Mouse (Mus musculus) limb, embryonic 11.5 days (tissue): ENCODE results near the gene Serpina1e. TPM values are rescaled to one million over a fixed set of nuclear protein-coding genes. Genes with fewer than 3 reads are reported as not detected.

Experiments
- ATAC-seq: fragments of 200-750 bp; cut with Nextera tagmentation; 2 replicates; pipeline ENCODE4 v1.8.0; 2017; ENCODE audit warnings: low read depth; ENCODE audit not compliant: insufficient number of reproducible peaks, low FRiP score, low TSS enrichment
- DNase-seq: peaks from one replicate; pipeline ENCODE4 v3.0.0-alpha.2; 2015; ENCODE audit warnings: low spot score
- H3K27ac ChIP-seq: fragments of 300-500 bp; sonication (generic); replicated peaks from 2 replicates; pipeline ENCODE4 v1.5.1; 2014; ENCODE audit warnings: low read depth, mild to moderate bottlenecking, low read length
- H3K27me3 ChIP-seq: fragments of 300-500 bp; sonication (generic); 2 replicates; pipeline ENCODE4 v1.6.1; 2014; ENCODE audit warnings: mild to moderate bottlenecking, low read length, mixed read lengths; ENCODE audit not compliant: control insufficient read depth, insufficient read depth
- H3K36me3 ChIP-seq: fragments of 300-500 bp; sonication (generic); 2 replicates; pipeline ENCODE4 v1.6.1; 2014; ENCODE audit warnings: mild to moderate bottlenecking, low read length, moderate library complexity, mixed read lengths; ENCODE audit not compliant: control insufficient read depth, insufficient read depth
- H3K4me1 ChIP-seq: fragments of 300-500 bp; sonication (generic); 2 replicates; pipeline ENCODE4 v1.6.1; 2014; ENCODE audit warnings: low read length, mixed read lengths; ENCODE audit not compliant: control insufficient read depth, insufficient read depth
- H3K4me2 ChIP-seq: fragments of 300-500 bp; sonication (generic); 2 replicates; pipeline ENCODE4 v1.6.1; 2014; ENCODE audit warnings: low read depth, mild to moderate bottlenecking, moderate library complexity; ENCODE audit not compliant: severe bottlenecking
- H3K4me3 ChIP-seq: fragments of 300-500 bp; sonication (generic); 2 replicates; pipeline ENCODE4 v1.5.1; 2014; ENCODE audit warnings: low read depth, low read length
- H3K9ac ChIP-seq: fragments of 300-500 bp; sonication (generic); 2 replicates; pipeline ENCODE4 v1.6.1; 2014; ENCODE audit warnings: mild to moderate bottlenecking, low read length
- H3K9me3 ChIP-seq: fragments of 300-500 bp; sonication (generic); 2 replicates; pipeline ENCODE4 v1.6.1; 2016; ENCODE audit warnings: low read length; ENCODE audit not compliant: control insufficient read depth
- WGBS: fragments of 180-500 bp; shearing (Covaris S2); extraction: QIAGEN DNeasy Blood & Tissue Kit; methylation state at CpG from one replicate; pipeline ENCODE4 v1.1.7; 2014; 5-methylcytosine and 5-hydroxymethylcytosine counted together
- polyA plus RNA-seq: library from polyadenylated mRNA; unstranded; fragments of >200 nt; fragmentation: Nextera tagmentation; extraction: Ambion mirVana; gene quantifications from 2 replicates; pipeline ENCODE4 v1.2.1, GENCODE M21; 2014

Gene Serpina1e
- polyA plus RNA-seq, 1 experiment from 2014 or later, result not detected

DNA sequence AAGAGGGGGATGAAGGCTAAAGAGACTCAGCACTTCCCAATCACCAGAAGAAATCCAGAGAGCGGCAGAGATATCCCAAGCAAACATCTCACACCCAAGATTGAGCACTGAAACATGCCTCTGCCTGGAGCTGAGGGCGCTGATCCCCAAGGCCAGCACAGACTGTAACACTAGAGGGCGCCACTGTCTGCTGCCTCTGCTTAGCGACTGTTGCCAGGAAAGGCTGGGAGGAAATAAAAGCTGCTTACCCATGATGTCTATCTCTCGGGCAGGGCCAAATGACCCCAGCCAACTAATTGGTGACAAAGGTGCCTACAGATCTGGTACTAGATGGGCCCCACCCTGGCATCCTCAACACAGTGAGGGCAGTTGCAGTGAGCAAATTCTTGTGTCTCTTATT, 19.1 kb upstream of the Serpina1e start:
- H3K9ac ChIP-seq, result no peak overlapping the region
- no peak overlapping the region for H3K4me2 ChIP-seq
- WGBS, result 36% methylated on average over 5 of the region's 5 CpGs
- no peak overlapping the region for H3K27ac ChIP-seq
- DNase-seq (peak; percentile 58), ATAC-seq (no peak)
- H3K27me3 ChIP-seq, result no peaks in the 10 kb centered on the region
- H3K9me3 ChIP-seq, result no peaks in the 10 kb centered on the region
- no peak overlapping the region for H3K4me3 ChIP-seq
- H3K36me3 ChIP-seq, result no peaks in the 10 kb centered on the region
- no peaks in the 10 kb centered on the region for H3K4me1 ChIP-seq

DNA sequence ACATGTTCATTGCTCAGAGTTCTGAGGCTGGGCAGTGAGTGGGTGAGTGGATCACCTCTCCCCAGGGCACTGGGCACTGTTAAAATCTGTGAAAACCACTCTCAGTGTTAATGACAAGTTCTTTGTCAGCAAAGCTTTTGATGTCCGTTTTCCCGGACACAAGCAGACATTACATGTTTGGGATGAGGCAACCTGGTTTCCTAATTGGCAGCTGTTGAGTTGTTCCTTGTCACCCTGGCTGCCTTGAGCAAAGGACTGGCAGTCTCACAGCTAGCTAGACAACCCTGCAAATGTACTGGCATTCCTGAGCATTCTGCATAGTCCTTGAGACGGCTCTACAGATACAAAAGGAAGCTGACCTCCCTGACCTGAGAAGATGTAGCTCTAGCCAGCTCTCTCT, 18.3 kb upstream of the Serpina1e start:
- Histone ChIP-seq H3K27ac (no peak overlapping the region), H3K9ac (no peak overlapping the region), H3K9me3 (no peaks in the 10 kb centered on the region), H3K36me3 (no peaks in the 10 kb centered on the region), H3K4me3 (no peak overlapping the region), H3K4me1 (no peaks in the 10 kb centered on the region), H3K27me3 (no peaks in the 10 kb centered on the region), H3K4me2 (no peak overlapping the region)
- DNase-seq (no peak), ATAC-seq (no peak)
- WGBS, result 79% methylated on average over 3 of the region's 3 CpGs

DNA sequence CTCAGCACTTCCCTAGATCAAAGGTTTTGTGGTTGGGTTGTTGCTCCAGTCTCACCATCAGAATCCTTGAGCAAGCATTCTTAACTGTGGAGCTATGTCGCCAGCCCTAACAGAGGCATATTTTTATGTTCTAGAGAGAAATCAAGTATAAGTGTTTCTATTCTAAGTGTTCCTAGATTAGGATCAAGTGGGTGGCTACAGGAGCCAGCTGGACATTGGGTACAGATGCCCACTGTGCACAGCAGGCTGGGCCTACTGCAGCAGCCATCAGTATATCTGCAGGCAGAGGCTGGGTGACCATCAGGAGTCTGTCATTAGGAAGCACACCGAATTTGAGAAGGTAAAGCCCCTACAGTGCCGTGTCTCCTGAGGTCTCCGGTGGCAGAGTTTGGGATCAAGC, 12.3 kb upstream of the Serpina1e start:
- no peaks in the 10 kb centered on the region for H3K4me1 ChIP-seq
- no peak overlapping the region for H3K4me3 ChIP-seq
- no peak for ATAC-seq
- no peaks in the 10 kb centered on the region for H3K9me3 ChIP-seq
- no peaks in the 10 kb centered on the region for H3K36me3 ChIP-seq
- WGBS, result 83% methylated on average over 4 of the region's 4 CpGs
- DNase-seq, result no peak
- no peaks in the 10 kb centered on the region for H3K27me3 ChIP-seq
- H3K27ac ChIP-seq, result no peak overlapping the region
- no peak overlapping the region for H3K4me2 ChIP-seq
- no peak overlapping the region for H3K9ac ChIP-seq

DNA sequence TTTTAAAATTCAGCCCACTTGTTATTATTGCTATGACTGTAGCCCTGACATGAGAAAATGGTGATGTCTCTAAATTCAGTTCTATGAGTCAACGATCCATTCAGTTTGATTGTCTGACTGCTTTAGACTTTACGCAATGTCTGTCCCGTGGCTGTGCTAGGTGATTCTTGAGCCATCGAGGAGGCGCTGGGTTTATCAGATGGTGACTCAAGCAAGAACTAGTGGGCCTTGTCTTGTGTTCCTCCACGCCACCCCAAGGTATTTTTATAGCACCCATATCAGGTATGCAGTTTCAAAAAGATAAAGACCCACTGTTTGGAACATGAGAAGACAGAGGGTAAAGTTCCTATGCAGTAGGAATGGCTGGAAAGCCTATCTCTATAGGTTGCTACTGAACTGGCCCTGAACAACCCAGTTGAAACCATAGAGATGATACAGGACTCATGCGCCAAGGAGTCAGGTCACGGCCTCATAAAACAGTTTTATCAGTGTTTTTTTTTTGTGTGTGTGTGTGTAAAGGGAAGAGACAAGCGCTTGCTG, 10.9 kb upstream of the Serpina1e start:
- no peaks in the 10 kb centered on the region for H3K4me1 ChIP-seq
- no peak overlapping the region for H3K9ac ChIP-seq
- no peak overlapping the region for H3K27ac ChIP-seq
- 89% methylated on average over 9 of the region's 9 CpGs for WGBS
- no peak overlapping the region for H3K4me2 ChIP-seq
- no peaks in the 10 kb centered on the region for H3K36me3 ChIP-seq
- DNase-seq (no peak), ATAC-seq (no peak)
- no peak overlapping the region for H3K4me3 ChIP-seq
- H3K27me3 ChIP-seq, result no peaks in the 10 kb centered on the region
- H3K9me3 ChIP-seq, result no peaks in the 10 kb centered on the region

DNA sequence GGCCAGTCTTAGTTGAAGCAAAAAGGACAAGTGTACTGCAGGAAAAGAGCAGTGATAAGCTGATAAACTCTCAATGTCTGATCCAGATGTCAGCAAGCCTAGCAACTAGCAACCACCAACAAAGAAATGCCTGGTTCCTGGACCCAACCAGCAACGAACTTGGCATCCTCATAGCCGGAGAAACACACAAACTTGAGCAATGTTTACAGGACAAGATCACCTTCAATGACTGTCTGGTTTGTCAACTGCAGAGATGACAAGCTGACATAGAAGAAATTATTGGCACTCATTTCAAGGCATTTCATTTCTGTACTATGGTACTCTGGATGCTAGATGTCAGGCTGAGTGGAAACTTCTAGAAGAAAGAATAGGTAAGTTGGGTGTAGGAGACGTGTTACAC, 8.0 kb upstream of the Serpina1e start:
- H3K4me1 ChIP-seq, result no peaks in the 10 kb centered on the region
- no peak overlapping the region for H3K9ac ChIP-seq
- no peaks in the 10 kb centered on the region for H3K36me3 ChIP-seq
- H3K27ac ChIP-seq, result no peak overlapping the region
- DNase-seq, result no peak
- no peaks in the 10 kb centered on the region for H3K27me3 ChIP-seq
- no peak overlapping the region for H3K4me3 ChIP-seq
- no peak overlapping the region for H3K4me2 ChIP-seq
- H3K9me3 ChIP-seq, result no peaks in the 10 kb centered on the region
- WGBS, result 75% methylated on average over 3 of the region's 3 CpGs
- no peak for ATAC-seq

DNA sequence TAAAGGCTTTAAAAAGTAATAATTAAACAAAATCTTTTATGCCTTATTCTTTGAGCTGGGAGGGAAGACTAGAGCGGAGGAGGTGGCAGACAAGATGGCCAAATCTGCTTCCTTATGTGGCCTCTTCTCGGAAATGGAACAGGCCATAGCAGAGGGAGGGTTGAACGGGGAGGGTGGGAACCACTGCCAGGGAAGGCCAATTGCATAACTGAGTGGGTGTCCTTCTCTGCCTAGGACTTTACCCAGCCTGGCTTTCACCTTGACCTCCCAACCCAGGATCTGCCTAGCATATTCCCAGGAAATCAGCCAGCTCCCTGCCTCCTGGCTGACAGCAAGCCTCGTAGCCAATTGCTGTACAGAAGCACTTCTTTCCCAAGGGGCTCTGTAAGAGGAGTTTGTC, 4.5 kb upstream of the Serpina1e start:
- no peaks in the 10 kb centered on the region for H3K9me3 ChIP-seq
- WGBS, result 90% methylated on average over 4 of the region's 4 CpGs
- no peak overlapping the region for H3K27ac ChIP-seq
- no peaks in the 10 kb centered on the region for H3K36me3 ChIP-seq
- DNase-seq (no peak), ATAC-seq (no peak)
- no peak overlapping the region for H3K4me2 ChIP-seq
- H3K4me1 ChIP-seq, result no peaks in the 10 kb centered on the region
- H3K27me3 ChIP-seq, result no peaks in the 10 kb centered on the region
- no peak overlapping the region for H3K9ac ChIP-seq
- H3K4me3 ChIP-seq, result no peak overlapping the region

DNA sequence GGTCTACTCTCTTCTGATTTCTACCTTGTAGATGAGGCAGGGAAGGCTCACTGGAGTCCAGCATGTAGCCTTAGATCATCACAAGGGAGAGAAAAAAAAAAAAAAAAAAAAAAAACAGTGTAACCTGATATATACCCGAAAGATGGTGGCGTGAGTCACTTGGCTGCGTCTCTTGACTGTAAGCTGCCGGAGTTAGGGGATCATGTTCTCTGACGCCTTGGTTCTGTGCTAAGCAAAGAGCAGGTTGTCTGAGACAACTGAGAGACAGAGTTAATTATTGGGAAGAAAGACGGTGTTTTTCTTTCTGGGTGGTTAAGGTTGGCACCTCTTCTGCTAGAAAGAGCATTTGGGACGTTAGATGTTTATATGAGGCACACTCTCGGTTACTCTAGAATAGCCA, 4.1 kb upstream of the Serpina1e start:
- DNase-seq (no peak), ATAC-seq (no peak)
- Histone ChIP-seq H3K9me3 (no peaks in the 10 kb centered on the region), H3K27ac (no peak overlapping the region), H3K4me3 (no peak overlapping the region), H3K9ac (no peak overlapping the region), H3K27me3 (no peaks in the 10 kb centered on the region), H3K36me3 (no peaks in the 10 kb centered on the region), H3K4me1 (no peaks in the 10 kb centered on the region), H3K4me2 (no peak overlapping the region)
- WGBS, result 79% methylated on average over 8 of the region's 8 CpGs

DNA sequence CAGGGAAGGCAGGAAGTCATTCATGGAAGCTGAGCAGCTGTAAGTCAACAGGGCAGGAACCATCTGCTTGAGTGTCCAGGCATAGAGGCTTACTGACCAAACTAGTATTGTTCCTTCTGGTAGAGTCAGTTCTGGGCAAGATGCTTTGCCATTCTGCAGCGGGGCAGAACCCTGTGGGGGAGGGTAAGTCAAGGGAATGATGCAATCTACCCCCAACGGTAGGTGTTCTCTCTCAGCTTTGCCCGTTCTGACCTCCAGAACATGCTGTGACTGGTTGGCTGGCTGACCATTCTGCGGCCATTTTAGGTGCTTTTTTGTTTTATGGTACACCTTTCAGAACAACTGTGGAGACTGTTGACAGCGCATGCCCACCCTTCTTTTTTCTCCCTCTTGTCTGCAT, 3.6 kb upstream of the Serpina1e start:
- Histone ChIP-seq H3K9ac (no peak overlapping the region), H3K4me3 (no peak overlapping the region), H3K4me2 (no peak overlapping the region), H3K27me3 (no peaks in the 10 kb centered on the region), H3K9me3 (no peaks in the 10 kb centered on the region), H3K36me3 (no peaks in the 10 kb centered on the region), H3K4me1 (no peaks in the 10 kb centered on the region), H3K27ac (no peak overlapping the region)
- ATAC-seq (no peak), DNase-seq (no peak)
- 92% methylated on average over 5 of the region's 5 CpGs for WGBS

DNA sequence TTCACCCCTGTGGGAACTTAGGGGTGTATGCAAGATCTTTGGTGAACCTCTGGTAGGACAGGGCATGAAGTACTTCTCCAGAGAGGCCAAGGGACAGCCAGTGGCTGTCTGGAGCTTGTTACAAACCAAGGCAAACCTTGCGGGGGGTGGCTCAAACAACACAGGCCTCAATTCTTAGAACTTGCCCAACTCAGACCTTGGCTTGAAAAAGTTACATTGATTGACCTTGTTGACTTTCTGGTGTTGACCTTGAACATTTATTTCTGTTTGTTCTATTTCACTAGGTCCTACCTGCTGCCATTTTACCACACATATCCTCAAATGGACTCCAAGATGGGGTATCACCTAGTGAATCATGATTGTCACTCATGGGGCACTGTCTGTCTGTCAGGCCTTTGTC, 2.9 kb upstream of the Serpina1e start:
- Histone ChIP-seq H3K36me3 (no peaks in the 10 kb centered on the region), H3K9ac (no peak overlapping the region), H3K4me1 (no peaks in the 10 kb centered on the region), H3K27ac (no peak overlapping the region), H3K9me3 (no peaks in the 10 kb centered on the region), H3K27me3 (no peaks in the 10 kb centered on the region), H3K4me3 (no peak overlapping the region), H3K4me2 (no peak overlapping the region)
- 93% methylated on average over 1 of the region's 1 CpGs for whole genome bisulfite sequencing
- no peak for DNase-seq
- no peak for ATAC-seq
